Mouse (Mus musculus): ENCODE results near the gene Ifitm5. TPM values are rescaled to one million over a fixed set of nuclear protein-coding genes. Genes with fewer than 3 reads are reported as not detected.

Gene Ifitm5
- polyA plus RNA-seq, 1 experiment from 2014 or later = 2.4 TPM

- peaks cover 26% of the 10 kb centered on the region for H3K36me3 ChIP-seq (ENCODE audit: control insufficient read depth, insufficient read depth, low read length)
- H3K9me3 ChIP-seq (ENCODE audit: control insufficient read depth, low read length) = no peaks in the 10 kb centered on the region
- peak overlapping the region; percentile 18; the same call in 1 of the 2 replicates for H3K9ac ChIP-seq (ENCODE audit: low read depth, low read length)
- H3K4me2 ChIP-seq (ENCODE audit: low read depth, low read length) = no peak overlapping the region
- no peaks in the 10 kb centered on the region for H3K27me3 ChIP-seq (replicated peaks; ENCODE audit: control insufficient read depth, insufficient read depth, low read length)
- 90% methylated on average over 10 of the region's 10 CpGs for WGBS
- H3K27ac ChIP-seq (ENCODE audit: low read length) = no peak overlapping the region
- peaks cover 27% of the 10 kb centered on the region for H3K4me1 ChIP-seq (ENCODE audit: control insufficient read depth, insufficient read depth, low read length)
- ATAC-seq = no peak
- no peak overlapping the region for H3K4me3 ChIP-seq (ENCODE audit: low read length)
Observed at GRCm38 (mm10) chr7:140946311-140946710, 3.8 kb downstream of the Ifitm5 start.

- no peak overlapping the region for H3K9ac ChIP-seq (ENCODE audit: low read depth, low read length)
- H3K9me3 ChIP-seq (ENCODE audit: control insufficient read depth, low read length) = no peaks in the 10 kb centered on the region
- H3K27ac ChIP-seq (ENCODE audit: low read length) = no peak overlapping the region
- H3K4me3 ChIP-seq (ENCODE audit: low read length) = no peak overlapping the region
- ATAC-seq = no peak
- 95% methylated on average over 5 of the region's 5 CpGs for WGBS
- peaks cover 26% of the 10 kb centered on the region for H3K36me3 ChIP-seq (ENCODE audit: control insufficient read depth, insufficient read depth, low read length)
- H3K4me1 ChIP-seq (ENCODE audit: control insufficient read depth, insufficient read depth, low read length) = peaks cover 21% of the 10 kb centered on the region
- no peak overlapping the region for H3K4me2 ChIP-seq (ENCODE audit: low read depth, low read length)
- H3K27me3 ChIP-seq (replicated peaks; ENCODE audit: control insufficient read depth, insufficient read depth, low read length) = no peaks in the 10 kb centered on the region
Observed at GRCm38 (mm10) chr7:140945247-140945646, 4.8 kb downstream of the Ifitm5 start.

- no peak overlapping the region for H3K4me3 ChIP-seq (ENCODE audit: low read length)
- no peak overlapping the region for H3K27ac ChIP-seq (ENCODE audit: low read length)
- H3K9ac ChIP-seq (ENCODE audit: low read depth, low read length) = no peak overlapping the region
- no peak for ATAC-seq
- no peaks in the 10 kb centered on the region for H3K9me3 ChIP-seq (ENCODE audit: control insufficient read depth, low read length)
- 87% methylated on average over 7 of the region's 7 CpGs for WGBS
- no peaks in the 10 kb centered on the region for H3K27me3 ChIP-seq (replicated peaks; ENCODE audit: control insufficient read depth, insufficient read depth, low read length)
- H3K36me3 ChIP-seq (ENCODE audit: control insufficient read depth, insufficient read depth, low read length) = peaks cover 21% of the 10 kb centered on the region
- H3K4me2 ChIP-seq (ENCODE audit: low read depth, low read length) = no peak overlapping the region
- H3K4me1 ChIP-seq (ENCODE audit: control insufficient read depth, insufficient read depth, low read length) = peaks cover 24% of the 10 kb centered on the region
Observed at GRCm38 (mm10) chr7:140944236-140944635, 5.9 kb downstream of the Ifitm5 start.

GRCm38 (mm10) chr7:140943356-140943755, 6.7 kb downstream of the Ifitm5 start:
- ATAC-seq = no peak
- Histone ChIP-seq H3K4me2 (ENCODE audit: low read depth, low read length) (no peak overlapping the region), H3K27ac (ENCODE audit: low read length) (0 out of 2 replicates have a peak overlapping the region, but pooled peaks have one; percentile 83), H3K36me3 (ENCODE audit: control insufficient read depth, insufficient read depth, low read length) (peaks cover 19% of the 10 kb centered on the region), H3K4me1 (ENCODE audit: control insufficient read depth, insufficient read depth, low read length) (peaks cover 24% of the 10 kb centered on the region), H3K4me3 (ENCODE audit: low read length) (no peak overlapping the region), H3K27me3 (replicated peaks; ENCODE audit: control insufficient read depth, insufficient read depth, low read length) (no peaks in the 10 kb centered on the region), H3K9me3 (ENCODE audit: control insufficient read depth, low read length) (no peaks in the 10 kb centered on the region), H3K9ac (ENCODE audit: low read depth, low read length) (peak overlapping the region; percentile 72)
- WGBS = 68% methylated on average over 4 of the region's 4 CpGs

- Histone ChIP-seq H3K9ac (ENCODE audit: low read depth, low read length) (peak overlapping the region; percentile 72), H3K4me2 (ENCODE audit: low read depth, low read length) (peak overlapping the region; percentile 65), H3K4me3 (ENCODE audit: low read length) (no peak overlapping the region; the same call in 1 of the 2 replicates), H3K4me1 (ENCODE audit: control insufficient read depth, insufficient read depth, low read length) (peaks cover 24% of the 10 kb centered on the region), H3K27ac (ENCODE audit: low read length) (peak overlapping the region; percentile 83; the same call in 1 of the 2 replicates), H3K27me3 (replicated peaks; ENCODE audit: control insufficient read depth, insufficient read depth, low read length) (no peaks in the 10 kb centered on the region), H3K9me3 (ENCODE audit: control insufficient read depth, low read length) (no peaks in the 10 kb centered on the region), H3K36me3 (ENCODE audit: control insufficient read depth, insufficient read depth, low read length) (peaks cover 13% of the 10 kb centered on the region)
- no peak for ATAC-seq
- WGBS = 92% methylated on average over 10 of the region's 10 CpGs
Observed at GRCm38 (mm10) chr7:140942811-140943210, 7.3 kb downstream of the Ifitm5 start.

GRCm38 (mm10) chr7:140942341-140942740, 7.8 kb downstream of the Ifitm5 start:
- peak overlapping the region; percentile 59 for H3K4me3 ChIP-seq (ENCODE audit: low read length)
- peaks cover 11% of the 10 kb centered on the region for H3K36me3 ChIP-seq (ENCODE audit: control insufficient read depth, insufficient read depth, low read length)
- peak overlapping the region; percentile 65 for H3K4me2 ChIP-seq (ENCODE audit: low read depth, low read length)
- peaks cover 24% of the 10 kb centered on the region for H3K4me1 ChIP-seq (ENCODE audit: control insufficient read depth, insufficient read depth, low read length)
- peak overlapping the region; percentile 72 for H3K9ac ChIP-seq (ENCODE audit: low read depth, low read length)
- WGBS = 39% methylated on average over 9 of the region's 9 CpGs
- H3K27me3 ChIP-seq (replicated peaks; ENCODE audit: control insufficient read depth, insufficient read depth, low read length) = no peaks in the 10 kb centered on the region
- peak overlapping the region; percentile 83 for H3K27ac ChIP-seq (ENCODE audit: low read length)
- no peaks in the 10 kb centered on the region for H3K9me3 ChIP-seq (ENCODE audit: control insufficient read depth, low read length)
- ATAC-seq = no peak

GRCm38 (mm10) chr7:140941222-140942051, 8.7 kb downstream of the Ifitm5 start, which contains the start of gene Pgghg:
Gene Pgghg (plus strand): TSS chr7:140941391.
- ATAC-seq = peak; percentile 90
- Histone ChIP-seq H3K9me3 (ENCODE audit: control insufficient read depth, low read length) (no peaks in the 10 kb centered on the region), H3K27me3 (replicated peaks; ENCODE audit: control insufficient read depth, insufficient read depth, low read length) (no peaks in the 10 kb centered on the region), H3K9ac (ENCODE audit: low read depth, low read length) (peak within 1 kb of the TSS; percentile 72), H3K4me1 (ENCODE audit: control insufficient read depth, insufficient read depth, low read length) (peaks cover 24% of the 10 kb centered on the region), H3K36me3 (ENCODE audit: control insufficient read depth, insufficient read depth, low read length) (peaks cover 11% of the 10 kb centered on the region), H3K4me3 (ENCODE audit: low read length) (peak within 1 kb of the TSS; percentile 59), H3K4me2 (ENCODE audit: low read depth, low read length) (peak within 1 kb of the TSS; percentile 65), H3K27ac (ENCODE audit: low read length) (peak within 1 kb of the TSS; percentile 83)
- WGBS = 2% methylated on average over 33 of the region's 33 CpGs

GRCm38 (mm10) chr7:140939669-140940171, 10.4 kb downstream of the Ifitm5 start:
- Histone ChIP-seq H3K36me3 (ENCODE audit: control insufficient read depth, insufficient read depth, low read length) (no peaks in the 10 kb centered on the region), H3K4me1 (ENCODE audit: control insufficient read depth, insufficient read depth, low read length) (peaks cover 24% of the 10 kb centered on the region), H3K9me3 (ENCODE audit: control insufficient read depth, low read length) (no peaks in the 10 kb centered on the region), H3K4me2 (ENCODE audit: low read depth, low read length) (peak overlapping the region; percentile 13; the same call in 1 of the 2 replicates), H3K27me3 (replicated peaks; ENCODE audit: control insufficient read depth, insufficient read depth, low read length) (no peaks in the 10 kb centered on the region), H3K27ac (ENCODE audit: low read length) (peak overlapping the region; percentile 11), H3K9ac (ENCODE audit: low read depth, low read length) (peak overlapping the region; percentile 12; the same call in 1 of the 2 replicates), H3K4me3 (ENCODE audit: low read length) (no peak overlapping the region)
- ATAC-seq = peak; percentile 41; the same call in 1 of the 2 replicates
- WGBS = 13% methylated on average over 8 of the region's 8 CpGs

GRCm38 (mm10) chr7:140938896-140939295, 11.2 kb downstream of the Ifitm5 start:
- H3K27ac ChIP-seq (ENCODE audit: low read length) = no peak overlapping the region
- no peaks in the 10 kb centered on the region for H3K9me3 ChIP-seq (ENCODE audit: control insufficient read depth, low read length)
- no peaks in the 10 kb centered on the region for H3K36me3 ChIP-seq (ENCODE audit: control insufficient read depth, insufficient read depth, low read length)
- H3K9ac ChIP-seq (ENCODE audit: low read depth, low read length) = no peak overlapping the region
- ATAC-seq = no peak
- no peak overlapping the region for H3K4me3 ChIP-seq (ENCODE audit: low read length)
- WGBS = 39% methylated on average over 2 of the region's 2 CpGs
- no peak overlapping the region for H3K4me2 ChIP-seq (ENCODE audit: low read depth, low read length)
- peaks cover 27% of the 10 kb centered on the region for H3K4me1 ChIP-seq (ENCODE audit: control insufficient read depth, insufficient read depth, low read length)
- no peaks in the 10 kb centered on the region for H3K27me3 ChIP-seq (replicated peaks; ENCODE audit: control insufficient read depth, insufficient read depth, low read length)
